Mouse (Mus musculus): ENCODE results near the gene Hbb-y. TPM values are rescaled to one million over a fixed set of nuclear protein-coding genes. Genes with fewer than 3 reads are reported as not detected.
A peak's percentile ranks its signal among the peaks of the same experiment; 100 is the strongest.
"Not testable (repeated sequence)": the region's sequence is repeated elsewhere in the genome, so short reads cannot be mapped to it uniquely, and the experiment has no call there.

The Hbb-y gene
- total RNA-seq, 2 experiments from 2014 or later: not detected

DNA sequence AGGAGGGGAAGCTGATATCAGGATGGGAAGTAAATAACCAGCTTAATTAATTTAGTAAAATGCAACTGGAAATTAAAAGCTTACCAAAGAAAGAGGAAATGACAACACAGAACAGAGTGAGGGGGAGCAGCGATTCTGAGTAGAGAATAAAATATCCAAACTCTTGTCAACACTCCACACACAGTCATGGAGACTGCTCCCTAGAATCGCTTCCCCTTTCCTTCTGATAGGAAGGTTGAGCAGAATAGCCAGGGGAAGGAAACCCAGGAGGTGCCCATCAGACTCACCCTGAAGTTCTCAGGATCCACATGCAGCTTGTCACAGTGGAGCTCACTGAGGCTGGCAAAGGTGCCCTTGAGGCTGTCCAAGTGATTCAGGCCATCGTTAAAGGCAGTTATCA lies 39.9 kb downstream of the Hbb-y start:
- DNase-seq (ENCODE audit: low spot score in 2 of 2): not testable (repeated sequence)

DNA sequence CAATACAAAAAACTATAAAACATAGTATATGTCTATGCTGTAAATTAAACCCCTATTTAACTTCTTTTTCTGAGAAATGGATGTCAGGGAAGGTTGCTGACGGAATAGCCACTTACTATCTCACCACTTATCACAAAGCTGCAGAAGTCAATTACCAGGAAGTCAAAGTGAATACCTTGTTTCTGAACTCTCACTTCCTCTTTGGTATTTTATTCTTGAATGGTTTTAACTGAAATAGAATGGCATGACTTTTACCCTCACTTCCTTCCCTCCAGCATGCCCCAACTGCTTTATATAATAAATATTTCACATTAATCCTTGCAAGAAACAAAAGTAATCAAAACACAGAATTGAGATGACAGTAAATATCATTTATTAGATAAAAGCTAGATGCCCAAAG lies 40.8 kb downstream of the Hbb-y start:
- DNase-seq (ENCODE audit: low spot score in 2 of 2): no peak

DNA sequence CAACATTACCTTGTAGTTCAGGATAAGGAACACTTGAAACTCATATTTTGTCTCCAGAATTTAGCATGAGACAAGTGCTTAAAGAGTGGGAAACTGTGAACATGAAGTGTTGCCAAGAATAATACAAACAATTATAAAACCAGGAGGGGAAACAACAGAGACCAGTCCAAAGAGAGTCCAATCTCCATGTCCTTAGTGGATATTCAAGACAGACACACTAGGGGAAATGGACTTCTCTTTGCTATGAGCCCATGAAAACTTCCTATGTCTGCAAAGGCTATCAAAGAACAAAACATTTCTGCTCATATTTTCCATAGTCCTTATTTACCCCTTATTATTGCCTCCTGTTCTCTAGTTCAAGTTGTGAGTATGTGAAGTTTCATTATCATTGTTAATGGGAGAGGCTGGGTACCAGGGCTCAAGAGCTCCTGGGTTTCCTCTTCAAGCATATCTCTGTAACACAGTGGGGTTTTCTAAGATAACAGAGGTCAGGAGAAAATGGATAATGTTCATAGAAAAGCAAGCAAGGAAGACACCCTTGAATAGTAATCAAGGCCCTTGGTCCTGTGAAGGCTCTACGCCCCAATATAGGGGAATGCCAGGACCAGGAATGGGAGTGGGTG lies 41.7 kb downstream of the Hbb-y start:
- no peak for DNase-seq (ENCODE audit: low spot score in 2 of 2)

DNA sequence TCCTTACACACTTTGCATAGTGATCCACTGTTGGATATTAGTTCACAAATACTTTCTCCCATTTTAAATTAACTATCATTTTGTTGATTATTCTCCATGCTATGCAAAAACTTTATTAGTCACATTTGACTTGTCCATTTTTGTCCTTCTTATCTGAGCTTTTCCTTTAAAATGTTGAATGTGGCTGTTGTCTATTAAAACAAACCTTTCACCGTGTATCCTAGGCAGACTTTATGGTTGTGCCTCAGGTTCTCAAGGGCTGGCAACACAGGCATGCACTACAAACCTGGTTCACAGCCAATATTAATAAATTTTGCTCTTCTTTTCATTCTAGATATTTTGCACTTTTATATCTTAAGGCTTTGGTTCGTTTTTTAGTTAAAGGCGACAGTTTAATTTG lies 42.3 kb downstream of the Hbb-y start:
- no peak for DNase-seq (ENCODE audit: low spot score in 2 of 2)

DNA sequence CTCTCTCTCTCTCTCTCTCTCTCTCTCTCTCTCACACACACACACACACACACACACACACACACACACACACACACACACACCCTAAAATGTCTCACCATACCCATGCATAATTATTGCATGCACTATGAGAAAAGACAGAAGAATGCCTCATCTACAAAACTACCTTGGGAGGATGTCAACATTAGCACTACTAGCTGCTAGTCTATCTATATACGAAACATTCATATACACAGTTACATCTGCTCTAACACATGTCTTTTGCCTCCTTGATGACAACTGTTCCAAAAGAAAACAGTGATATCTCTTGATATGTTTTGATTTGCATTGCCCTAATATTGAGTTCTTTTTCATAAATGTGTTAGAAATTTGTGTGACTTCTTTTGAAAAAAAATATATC lies 42.7 kb downstream of the Hbb-y start:
- no peak for DNase-seq (ENCODE audit: low spot score in 2 of 2)

DNA sequence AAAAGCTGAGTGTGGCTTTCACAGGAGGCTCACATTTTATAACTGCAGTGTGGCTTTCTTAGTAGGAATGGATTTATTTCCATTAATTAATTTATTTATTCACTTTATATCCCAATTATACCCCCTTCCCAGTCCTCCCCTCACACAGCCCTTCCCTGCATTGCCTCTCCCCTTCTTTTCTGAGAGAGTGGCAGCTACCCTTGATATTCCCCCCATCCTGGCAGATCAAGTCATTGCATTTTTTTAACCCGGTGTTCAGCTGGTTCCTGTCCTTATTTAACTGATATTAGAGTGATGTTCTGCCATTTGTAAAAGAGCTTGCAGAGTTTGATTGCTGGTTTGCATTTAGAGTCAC lies 43.2 kb downstream of the Hbb-y start:
- DNase-seq (ENCODE audit: low spot score in 2 of 2): no peak

DNA sequence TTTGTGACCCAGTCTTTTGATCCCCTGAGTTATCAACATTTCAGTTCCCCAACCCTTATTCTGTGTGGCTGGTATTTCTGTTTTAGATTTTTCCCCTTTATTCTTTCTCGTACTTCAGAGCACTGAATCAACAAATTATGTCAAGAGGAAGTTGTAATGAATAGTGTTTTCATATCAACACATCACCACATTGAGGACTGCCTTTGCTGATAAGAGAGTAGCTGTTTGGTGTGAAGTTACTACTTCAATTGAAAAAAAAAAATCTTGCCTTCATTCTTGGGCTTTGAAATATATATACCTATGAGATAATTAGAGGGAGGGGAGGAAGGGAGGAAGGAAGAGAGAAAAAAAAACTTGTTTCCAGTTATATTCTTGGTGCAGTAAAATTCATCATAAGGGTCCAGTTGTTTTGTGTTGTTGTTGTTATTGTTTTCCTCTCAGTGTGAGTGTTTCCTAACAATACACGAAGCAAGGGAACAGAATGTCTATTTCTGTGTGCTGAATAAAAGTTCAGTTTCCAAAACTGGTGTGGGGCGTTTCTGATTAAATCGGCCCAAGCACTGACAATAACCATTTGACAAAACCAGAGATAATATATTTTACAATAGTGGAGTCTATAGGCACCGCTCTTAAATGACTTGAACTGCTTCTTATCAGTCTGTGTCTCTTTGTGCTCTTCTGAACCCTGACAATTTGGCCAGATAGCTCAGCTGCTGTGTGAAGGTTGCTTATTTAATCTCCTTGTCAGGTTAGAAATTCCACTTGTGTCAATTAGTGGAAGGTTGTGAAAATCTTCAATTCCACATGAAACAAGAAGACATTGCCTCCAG lies 43.8 kb downstream of the Hbb-y start:
- no peak for DNase-seq (ENCODE audit: low spot score in 2 of 2)

DNA sequence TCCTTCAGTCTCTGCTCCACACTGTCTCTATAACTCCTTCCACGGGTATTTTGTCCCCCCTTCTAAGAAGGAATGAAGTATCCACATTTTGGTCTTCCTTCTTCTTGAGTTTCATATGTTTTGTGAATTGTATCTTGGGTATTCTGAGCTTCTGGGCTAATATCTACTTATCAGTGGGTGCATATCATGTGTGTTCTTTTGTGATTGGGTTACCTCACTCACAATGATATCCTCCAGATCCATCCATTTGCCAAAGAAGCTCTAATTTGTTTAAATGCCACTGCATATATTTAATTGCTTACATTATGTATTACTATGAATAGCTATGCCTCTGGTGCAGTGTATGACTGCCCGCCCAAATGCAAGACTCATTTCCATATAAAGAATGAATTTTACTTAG lies 44.9 kb downstream of the Hbb-y start:
- not testable (repeated sequence) for DNase-seq (ENCODE audit: low spot score in 2 of 2)

DNA sequence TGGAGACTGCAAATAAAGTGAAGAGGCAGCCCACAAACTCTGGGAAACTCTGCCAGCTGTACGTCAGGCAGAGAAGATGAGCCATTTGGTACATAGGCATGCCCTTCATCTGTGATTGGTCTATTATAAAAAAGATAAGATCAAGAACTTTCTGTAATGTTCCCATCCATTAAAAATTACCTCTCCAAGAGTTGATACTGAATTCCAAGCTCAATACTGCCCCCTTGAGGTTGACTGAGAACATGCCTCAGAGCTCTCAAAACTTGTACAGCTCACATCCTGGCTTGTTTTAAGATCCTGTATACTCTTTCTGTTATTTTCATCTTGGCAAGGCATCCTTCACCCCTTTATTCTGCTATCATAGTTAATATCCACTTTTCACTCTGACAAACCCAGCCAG lies 46.2 kb downstream of the Hbb-y start:
- peak; percentile 5 to 55 for DNase-seq (ENCODE audit: low spot score in 2 of 2)

Other genes starting within 250 kb of the Hbb-y start
- not detected for gene Olfr620, start 240.7 kb downstream of the Hbb-y start, total RNA-seq (2021)
- not detected for gene Olfr622, start 210.5 kb downstream of the Hbb-y start, total RNA-seq (2021)
- not detected for gene Olfr623, start 189.5 kb downstream of the Hbb-y start, total RNA-seq (2021)
- gene Olfr624, start 182.0 kb downstream of the Hbb-y start, total RNA-seq (2021): under 1 TPM in 1 of 2 experiments, not detected in 1; 0.05 TPM
- not detected for gene Olfr625-ps1, start 170.5 kb downstream of the Hbb-y start, total RNA-seq (2021)
- not detected for gene Olfr243, start 138.5 kb downstream of the Hbb-y start, total RNA-seq (2021)
- not detected for gene Olfr628, start 122.8 kb downstream of the Hbb-y start, total RNA-seq (2021)
- gene Olfr629, start 108.3 kb downstream of the Hbb-y start, total RNA-seq (2021): not detected
- gene Olfr630, start 95.9 kb downstream of the Hbb-y start, total RNA-seq (2021): not detected
- not detected for gene Olfr69, start 81.6 kb downstream of the Hbb-y start, total RNA-seq (2021)
- gene Olfr68, start 73.5 kb downstream of the Hbb-y start, total RNA-seq (2021): not detected
- not detected for gene Olfr67, start 61.4 kb downstream of the Hbb-y start, total RNA-seq (2021)
- gene Hbb-bt, start 39.2 kb downstream of the Hbb-y start, total RNA-seq (2021): 10 to 100 TPM; 26.0 to 31.8 TPM
- gene Hbb-bs, start 25.1 kb downstream of the Hbb-y start, total RNA-seq (2021): 100 to 1,000 TPM; 267 to 283 TPM
- not detected for gene Hbb-bh2, start 12.7 kb downstream of the Hbb-y start, total RNA-seq (2021)
- not detected for gene Hbb-bh1, start 10.1 kb downstream of the Hbb-y start, total RNA-seq (2021)
- not detected for gene Olfr66, start 33.0 kb upstream of the Hbb-y start, total RNA-seq (2021)
- gene Olfr64, start 41.3 kb upstream of the Hbb-y start, total RNA-seq (2021): not detected
- not detected for gene Olfr65, start 50.3 kb upstream of the Hbb-y start, total RNA-seq (2021)
- not detected for gene Olfr631, start 75.6 kb upstream of the Hbb-y start, total RNA-seq (2021)
- not detected for gene Olfr632, start 81.1 kb upstream of the Hbb-y start, total RNA-seq (2021)
- gene Olfr633, start 91.2 kb upstream of the Hbb-y start, total RNA-seq (2021): not detected
- gene Olfr635, start 117.9 kb upstream of the Hbb-y start, total RNA-seq (2021): under 1 TPM in 1 of 2 experiments, not detected in 1; 0.05 TPM
- gene Olfr638, start 145.5 kb upstream of the Hbb-y start, total RNA-seq (2021): not detected
- under 1 TPM in 1 of 2 experiments, not detected in 1; 0.05 TPM for gene Olfr639, start 164.1 kb upstream of the Hbb-y start, total RNA-seq (2021)
- not detected for gene Olfr640, start 172.4 kb upstream of the Hbb-y start, total RNA-seq (2021)
- gene Olfr641, start 182.2 kb upstream of the Hbb-y start, total RNA-seq (2021): not detected
- gene Olfr642, start 199.4 kb upstream of the Hbb-y start, total RNA-seq (2021): not detected
- not detected for gene 4930516K23Rik, start 208.2 kb upstream of the Hbb-y start, total RNA-seq (2021)
- gene Olfr644, start 218.7 kb upstream of the Hbb-y start, total RNA-seq (2021): not detected
- gene Olfr645, start 232.2 kb upstream of the Hbb-y start, total RNA-seq (2021): not detected